Mouse (Mus musculus) intestine, embryonic 14.5 days (tissue): ENCODE results near the gene Kit. TPM values are rescaled to one million over a fixed set of nuclear protein-coding genes. Genes with fewer than 3 reads are reported as not detected.

Experiments used
- ATAC-seq: fragments of 200-750 bp; cut with Nextera tagmentation; replicated peaks from 2 replicates; pipeline ENCODE4 v1.8.0; 2017; ENCODE audit warnings: low read depth, moderate number of reproducible peaks, moderate TSS enrichment, moderate library complexity; ENCODE audit not compliant: low FRiP score, low TSS enrichment
- DNase-seq: peaks from one replicate; pipeline ENCODE4 v3.0.0-alpha.2; 2018; ENCODE audit warnings: low spot score
- H3K27ac ChIP-seq: fragments of 300-500 bp; sonication (generic); 2 replicates; pipeline ENCODE4 v1.5.1; 2014; ENCODE audit warnings: low read depth, mild to moderate bottlenecking, control low read depth
- H3K27me3 ChIP-seq: fragments of 300-500 bp; sonication (generic); replicated peaks from 2 replicates; pipeline ENCODE4 v1.6.1; 2014; ENCODE audit warnings: low read length, control low read depth; ENCODE audit not compliant: control insufficient read depth, insufficient read depth
- H3K36me3 ChIP-seq: fragments of 300-500 bp; sonication (generic); 2 replicates; pipeline ENCODE4 v1.6.1; 2014; ENCODE audit warnings: low read length, control low read depth; ENCODE audit not compliant: control insufficient read depth, insufficient read depth
- H3K4me1 ChIP-seq: fragments of 300-500 bp; sonication (generic); replicated peaks from 2 replicates; pipeline ENCODE4 v1.6.1; 2014; ENCODE audit warnings: low read length, control low read depth, mixed read lengths; ENCODE audit not compliant: control insufficient read depth, insufficient read depth
- H3K4me2 ChIP-seq: fragments of 300-500 bp; sonication (generic); 2 replicates; pipeline ENCODE4 v1.6.1; 2014; ENCODE audit warnings: low read length
- H3K4me3 ChIP-seq: fragments of 300-500 bp; sonication (generic); 2 replicates; pipeline ENCODE4 v1.5.1; 2014; ENCODE audit warnings: low read depth, low read length, control low read depth, mixed read lengths
- H3K9ac ChIP-seq: fragments of 300-500 bp; sonication (generic); 2 replicates; pipeline ENCODE4 v1.6.1; 2014; ENCODE audit warnings: mild to moderate bottlenecking, low read length
- H3K9me3 ChIP-seq: fragments of 300-500 bp; sonication (generic); 2 replicates; pipeline ENCODE4 v1.6.1; 2016; ENCODE audit warnings: low read length, control low read depth; ENCODE audit not compliant: control insufficient read depth
- WGBS: fragments of 180-500 bp; shearing (Covaris S2); extraction: QIAGEN DNeasy Blood & Tissue Kit; methylation state at CpG from one replicate; pipeline ENCODE4 v1.1.7; 2014; 5-methylcytosine and 5-hydroxymethylcytosine counted together
- polyA plus RNA-seq: library from polyadenylated mRNA; unstranded; fragments of >200 nt; fragmentation: Nextera tagmentation; extraction: Ambion mirVana; gene quantifications from 2 replicates; pipeline ENCODE4 v1.2.1, GENCODE M21; 2014

Kit gene
- polyA plus RNA-seq, 1 experiment from 2014 or later = 42.8 TPM

DNA sequence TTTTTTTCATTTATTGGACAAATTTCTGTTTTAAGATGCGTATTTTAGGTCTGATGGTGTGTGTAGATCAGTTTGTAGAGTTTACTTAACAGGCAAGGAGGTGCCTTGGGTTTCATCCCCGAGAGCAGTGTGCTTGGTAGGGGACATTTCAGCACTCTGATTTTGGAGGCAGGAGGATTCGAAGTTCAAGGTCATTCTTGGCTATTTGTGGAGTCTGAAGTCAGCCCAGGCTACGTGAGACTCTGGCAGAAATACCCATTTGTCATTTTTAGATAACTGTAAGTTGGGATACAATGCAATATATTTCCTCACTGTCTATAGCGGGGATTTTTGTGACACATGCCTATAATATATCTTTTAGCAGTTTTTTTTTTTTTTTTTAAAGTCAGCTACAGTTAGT lies 57.5 kb downstream of the Kit start:
- H3K27me3 ChIP-seq = no peaks in the 10 kb centered on the region
- WGBS = 69% methylated on average over 5 of the region's 5 CpGs
- H3K4me1 ChIP-seq = no peaks in the 10 kb centered on the region
- no peaks in the 10 kb centered on the region for H3K9me3 ChIP-seq
- DNase-seq = no peak
- H3K36me3 ChIP-seq = no peaks in the 10 kb centered on the region
- H3K27ac ChIP-seq = no peak overlapping the region
- no peak overlapping the region for H3K4me3 ChIP-seq
- no peak overlapping the region for H3K4me2 ChIP-seq
- H3K9ac ChIP-seq = no peak overlapping the region
- ATAC-seq = no peak

DNA sequence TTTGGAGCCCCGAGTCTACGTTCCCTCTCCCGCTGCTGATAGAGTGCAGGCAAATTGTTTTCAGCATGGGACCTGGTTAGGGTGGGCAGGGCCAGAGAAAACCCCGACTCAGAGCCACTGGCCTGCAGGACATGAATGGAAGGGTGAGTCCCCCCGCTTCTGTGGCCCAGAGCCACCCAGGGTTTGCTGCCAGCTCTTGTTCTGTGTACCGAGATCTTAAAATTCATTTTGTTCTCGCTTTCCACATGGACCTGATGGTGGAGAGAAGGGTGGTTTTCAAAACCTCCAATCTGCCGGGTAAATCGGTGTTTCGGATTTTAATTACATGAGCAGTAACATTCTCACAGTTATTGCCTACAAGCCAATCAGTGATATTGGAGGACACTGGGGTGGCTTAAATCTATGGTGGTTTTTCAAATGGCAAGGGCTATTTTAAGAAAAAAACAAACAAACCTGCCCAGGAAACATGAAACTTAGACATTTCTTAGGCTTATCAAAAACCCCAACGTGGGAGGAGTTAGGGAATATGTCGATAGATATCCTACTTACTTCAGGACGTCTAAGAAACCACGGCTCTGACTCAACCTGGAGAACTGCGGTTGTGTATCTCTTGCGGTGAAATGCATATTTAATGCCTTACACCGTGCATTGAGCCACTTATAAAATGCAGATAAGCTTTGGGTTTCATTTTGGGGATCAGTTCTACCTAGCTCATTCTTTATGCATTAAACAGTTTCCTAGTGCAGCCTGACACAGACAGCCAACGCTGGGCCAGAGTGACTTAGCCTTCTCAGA lies 58.3 kb downstream of the Kit start:
- DNase-seq = no peak
- ATAC-seq = no peak
- Histone ChIP-seq H3K4me2 (no peak overlapping the region), H3K4me3 (no peak overlapping the region), H3K9me3 (no peaks in the 10 kb centered on the region), H3K27ac (no peak overlapping the region), H3K4me1 (no peaks in the 10 kb centered on the region), H3K9ac (no peak overlapping the region), H3K36me3 (0 out of 2 replicates have a peak, but pooled peaks cover under 1% of the 10 kb centered on the region), H3K27me3 (no peaks in the 10 kb centered on the region)
- WGBS = 91% methylated on average over 18 of the region's 18 CpGs

DNA sequence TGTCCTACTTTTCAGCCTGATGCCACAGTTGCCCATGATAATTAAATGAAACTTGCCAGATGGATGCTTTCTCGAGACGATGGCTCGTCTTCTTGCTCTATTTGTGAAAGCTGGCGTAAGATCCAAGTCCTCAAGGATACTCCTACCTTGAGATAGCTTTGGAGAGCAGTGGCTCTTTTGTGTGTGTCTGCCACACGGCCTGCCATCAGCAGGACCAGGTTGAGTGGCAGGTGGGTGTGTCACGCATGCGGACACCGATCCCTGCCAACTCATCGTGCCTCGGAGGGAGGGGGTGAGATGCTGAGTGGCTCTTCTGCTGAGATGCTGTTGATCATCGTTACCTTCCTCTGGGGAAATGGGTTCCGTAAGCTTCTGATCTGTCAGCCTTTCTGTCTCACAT lies 60.7 kb downstream of the Kit start:
- peaks cover 13% of the 10 kb centered on the region; the same call in 1 of the 2 replicates for H3K36me3 ChIP-seq
- H3K4me1 ChIP-seq = no peaks in the 10 kb centered on the region
- H3K27ac ChIP-seq = no peak overlapping the region
- H3K4me2 ChIP-seq = no peak overlapping the region
- ATAC-seq (no peak), DNase-seq (no peak)
- no peaks in the 10 kb centered on the region for H3K9me3 ChIP-seq
- no peak overlapping the region for H3K4me3 ChIP-seq
- no peak overlapping the region for H3K9ac ChIP-seq
- WGBS = 88% methylated on average over 12 of the region's 12 CpGs
- H3K27me3 ChIP-seq = no peaks in the 10 kb centered on the region

DNA sequence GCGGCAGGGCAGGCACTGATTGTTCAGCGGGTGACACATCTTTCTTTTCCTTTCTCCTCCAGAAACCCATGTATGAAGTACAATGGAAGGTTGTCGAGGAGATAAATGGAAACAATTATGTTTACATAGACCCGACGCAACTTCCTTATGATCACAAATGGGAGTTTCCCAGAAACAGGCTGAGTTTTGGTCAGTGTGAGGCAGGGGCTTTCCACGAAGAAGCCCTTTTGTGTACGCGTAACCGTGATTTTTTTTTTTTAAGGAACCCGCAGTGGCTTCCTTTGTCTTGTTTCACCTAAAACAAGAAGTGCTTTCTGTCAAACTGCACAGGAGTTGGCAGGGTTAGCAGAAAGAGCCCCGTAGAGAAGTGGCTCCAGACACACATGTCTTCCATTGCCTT lies 65.9 kb downstream of the Kit start:
- Histone ChIP-seq H3K9ac (no peak overlapping the region), H3K4me3 (no peak overlapping the region), H3K9me3 (no peaks in the 10 kb centered on the region), H3K27ac (no peak overlapping the region), H3K27me3 (no peaks in the 10 kb centered on the region), H3K4me2 (no peak overlapping the region), H3K4me1 (no peaks in the 10 kb centered on the region), H3K36me3 (peaks cover 17% of the 10 kb centered on the region)
- DNase-seq (no peak), ATAC-seq (no peak)
- WGBS = 72% methylated on average over 11 of the region's 11 CpGs

DNA sequence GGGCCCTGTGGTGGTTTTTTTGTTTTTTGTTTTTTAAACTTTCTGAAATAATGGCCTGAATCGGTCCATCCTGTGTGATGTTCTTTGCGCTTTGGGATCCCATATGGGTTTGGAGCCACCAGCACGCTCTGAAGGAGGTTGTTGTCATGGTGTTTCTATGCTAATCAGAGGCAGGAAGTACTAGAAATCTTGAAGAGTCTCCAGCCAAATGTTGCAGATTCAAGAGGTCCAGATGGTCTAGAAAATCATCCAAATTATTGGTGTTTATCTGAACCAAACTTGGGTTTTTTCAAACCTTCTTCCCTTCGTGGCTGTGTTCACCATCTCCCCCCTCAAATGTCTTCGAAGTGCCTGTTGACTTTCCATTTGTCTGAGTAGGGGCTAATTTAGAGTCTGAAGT lies 72.3 kb downstream of the Kit start:
- DNase-seq = no peak

DNA sequence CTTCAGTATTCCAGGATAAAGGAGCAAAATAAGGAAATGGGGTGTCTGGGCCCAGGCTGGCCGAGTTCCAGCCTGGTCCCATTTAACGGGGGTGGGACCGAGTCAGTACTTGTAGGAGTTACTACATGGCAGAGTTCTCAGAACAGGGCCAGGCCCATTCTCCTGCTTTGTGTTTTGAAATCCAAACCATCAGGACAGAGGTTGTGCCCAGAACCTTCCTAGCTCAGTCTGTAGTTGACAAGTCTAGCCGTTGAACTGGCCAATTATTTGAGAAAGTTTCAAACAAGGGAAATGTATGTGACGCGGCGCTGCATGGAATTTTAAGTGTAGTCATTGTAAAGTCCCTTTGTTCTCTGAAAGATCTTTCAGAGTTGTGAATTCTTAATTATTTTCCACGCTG lies 75.8 kb downstream of the Kit start:
- 80% methylated on average over 8 of the region's 8 CpGs for WGBS
- DNase-seq (no peak), ATAC-seq (no peak)
- Histone ChIP-seq H3K9me3 (no peaks in the 10 kb centered on the region), H3K36me3 (peaks cover 50% of the 10 kb centered on the region), H3K27ac (no peak overlapping the region), H3K4me2 (no peak overlapping the region), H3K27me3 (no peaks in the 10 kb centered on the region), H3K9ac (no peak overlapping the region), H3K4me1 (no peaks in the 10 kb centered on the region), H3K4me3 (no peak overlapping the region)

More for the DNA sequence above, 72.3 kb downstream of the Kit start:
- Histone ChIP-seq H3K4me2 (no peak overlapping the region), H3K27ac (no peak overlapping the region), H3K27me3 (no peaks in the 10 kb centered on the region), H3K36me3 (peaks cover 33% of the 10 kb centered on the region), H3K4me1 (no peaks in the 10 kb centered on the region), H3K4me3 (no peak overlapping the region), H3K9me3 (no peaks in the 10 kb centered on the region), H3K9ac (no peak overlapping the region)
- WGBS = 83% methylated on average over 5 of the region's 5 CpGs
- no peak for ATAC-seq

DNA sequence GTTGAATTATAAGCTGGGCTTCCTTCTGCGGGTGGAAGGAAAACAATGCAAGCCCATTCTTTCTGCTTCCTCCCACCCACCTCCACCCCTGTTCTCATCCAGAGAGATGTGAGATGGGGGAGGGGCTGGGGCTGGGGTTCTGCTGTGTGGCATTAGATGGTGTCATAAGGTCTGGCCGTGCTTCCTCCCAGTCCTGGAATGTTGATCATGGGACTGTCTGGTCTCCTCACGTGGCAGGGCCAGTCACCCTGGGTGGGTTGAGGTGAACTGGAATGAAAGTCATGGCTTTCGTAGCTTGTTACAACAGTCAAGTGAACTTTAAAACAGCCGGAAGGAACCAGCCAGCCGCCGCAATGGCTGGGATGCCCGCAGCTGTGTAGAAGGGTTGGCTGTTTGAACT lies 78.7 kb downstream of the Kit start:
- H3K4me1 ChIP-seq = no peaks in the 10 kb centered on the region
- no peak overlapping the region for H3K4me2 ChIP-seq
- no peak overlapping the region for H3K9ac ChIP-seq
- peaks cover 35% of the 10 kb centered on the region for H3K36me3 ChIP-seq
- H3K4me3 ChIP-seq = no peak overlapping the region
- 76% methylated on average over 8 of the region's 8 CpGs for WGBS
- H3K27ac ChIP-seq = no peak overlapping the region
- no peaks in the 10 kb centered on the region for H3K27me3 ChIP-seq
- ATAC-seq (no peak), DNase-seq (no peak)
- H3K9me3 ChIP-seq = no peaks in the 10 kb centered on the region

DNA sequence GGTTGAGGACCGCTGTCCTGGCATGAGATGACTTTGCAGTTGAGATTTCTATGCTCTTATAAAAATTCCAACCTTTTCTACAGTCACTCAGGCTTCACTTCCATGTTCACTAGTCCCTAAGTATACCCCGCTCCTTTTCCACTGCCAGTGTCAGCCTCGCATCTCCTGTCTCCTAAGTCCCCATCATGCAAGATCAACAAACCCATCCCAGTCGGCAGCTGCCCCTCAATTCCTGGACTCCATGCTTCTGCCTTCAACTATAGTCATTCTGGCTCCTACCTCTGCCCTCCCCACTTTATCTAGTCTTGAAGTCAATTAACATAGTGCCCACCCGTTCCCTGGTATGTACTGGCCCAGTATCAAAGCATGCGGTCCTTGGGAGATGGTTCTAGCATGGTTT lies 83.9 kb downstream of the Kit start:
- Histone ChIP-seq H3K9ac (no peak overlapping the region), H3K4me3 (no peak overlapping the region), H3K27ac (no peak overlapping the region), H3K9me3 (no peaks in the 10 kb centered on the region), H3K4me2 (no peak overlapping the region), H3K36me3 (peaks cover 12% of the 10 kb centered on the region), H3K27me3 (no peaks in the 10 kb centered on the region), H3K4me1 (no peaks in the 10 kb centered on the region)
- WGBS = 92% methylated on average over 6 of the region's 6 CpGs
- ATAC-seq (no peak), DNase-seq (no peak)

DNA sequence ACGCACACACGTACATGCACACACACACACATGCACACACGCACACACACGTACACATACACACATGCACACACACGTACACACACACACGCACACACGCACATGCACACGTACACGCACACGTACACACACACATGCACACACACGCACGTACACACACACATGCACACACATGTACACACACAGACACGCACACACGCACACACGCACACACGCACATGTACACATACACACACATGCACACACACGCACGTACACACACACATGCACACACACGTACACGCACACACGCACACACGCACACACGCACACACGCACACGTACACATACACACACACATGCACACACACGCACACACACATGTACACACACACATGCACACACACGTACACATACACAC lies 85.6 kb downstream of the Kit start:
- Histone ChIP-seq H3K4me2 (no peak overlapping the region), H3K4me3 (no peak overlapping the region), H3K9me3 (no peaks in the 10 kb centered on the region), H3K27ac (no peak overlapping the region), H3K9ac (no peak overlapping the region), H3K27me3 (no peaks in the 10 kb centered on the region), H3K36me3 (peaks cover 4% of the 10 kb centered on the region; the same call in 1 of the 2 replicates), H3K4me1 (no peaks in the 10 kb centered on the region)
- ATAC-seq (no peak), DNase-seq (no peak)
- 95% methylated on average over 27 of the region's 27 CpGs for WGBS
